Comparison of ENCODE assay signal across 19 mouse cellular contexts in the genomic region with DNA sequence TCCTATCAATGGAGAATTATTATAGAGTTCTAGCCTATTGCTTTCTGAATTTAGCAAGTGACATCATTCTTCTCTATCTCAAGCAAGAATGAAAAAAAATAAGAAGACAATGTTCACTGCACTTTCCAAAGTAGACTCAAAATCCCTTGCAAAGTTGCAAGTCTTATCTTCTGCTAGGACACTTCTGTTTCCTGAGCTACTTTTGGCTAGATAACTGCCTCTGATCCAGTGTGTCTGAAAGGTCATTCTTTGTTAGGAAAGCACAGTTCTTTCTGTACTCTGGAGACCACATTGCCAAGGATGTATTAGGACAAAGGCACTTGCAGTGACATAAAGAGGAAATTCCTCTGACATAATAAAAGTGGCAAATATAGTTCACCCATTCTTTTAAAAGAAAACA.
"Had no signal": no experiment of that assay in that cellular context is flagged by ENCODE, and none has a peak within 500 bp of the region (broad histone marks: within the 10 kb centered on the region; RNA-seq: fewer than 3 reads in every experiment).

No protein-coding gene starts in this region.

- DNase-seq: layer of hippocampus, postnatal 36 days; lung, adult 18-20 months; right cerebral cortex, adult 18-20 months; right cerebral cortex, postnatal 14 days; right cerebral cortex, postnatal 4 days; thymus, adult 18-20 months; thymus, postnatal 36 days had no signal

- H3K9ac ChIP-seq: liver, embryonic 14.5 days; lung, embryonic 15.5 days; midbrain, embryonic 12.5 days; midbrain, embryonic 15.5 days; neural tube, embryonic 12.5 days; neural tube, embryonic 15.5 days had no signal

- H3K4me3 ChIP-seq: left cerebral cortex, adult 2 months; lung, embryonic 15.5 days; midbrain, embryonic 12.5 days; midbrain, embryonic 15.5 days; neural tube, embryonic 12.5 days; neural tube, embryonic 15.5 days had no signal

- H3K4me2 ChIP-seq: liver, embryonic 11.5 days; lung, embryonic 15.5 days; midbrain, embryonic 12.5 days; midbrain, embryonic 15.5 days; neural tube, embryonic 12.5 days; neural tube, embryonic 15.5 days had no signal

- H3K4me1 ChIP-seq: lung, embryonic 15.5 days; midbrain, embryonic 12.5 days; midbrain, embryonic 15.5 days; neural tube, embryonic 12.5 days; neural tube, embryonic 15.5 days had no signal

- H3K36me3 ChIP-seq: lung, embryonic 15.5 days; midbrain, embryonic 12.5 days; midbrain, embryonic 15.5 days; neural tube, embryonic 12.5 days; neural tube, embryonic 15.5 days had no signal

- H3K27ac ChIP-seq: left cerebral cortex, adult 2 months; liver, embryonic 14.5 days; lung, embryonic 15.5 days; macrophage; midbrain, embryonic 12.5 days; midbrain, embryonic 15.5 days; neural tube, embryonic 12.5 days; neural tube, embryonic 15.5 days; stomach, postnatal 0 days had no signal

- ATAC-seq: inflammation-experienced regulatory T-cells, adult 6 months; intestine, embryonic 16.5 days; midbrain, embryonic 15.5 days had no signal

- H3K9me3 ChIP-seq: lung, embryonic 15.5 days; midbrain, embryonic 12.5 days; midbrain, embryonic 15.5 days; neural tube, embryonic 12.5 days; neural tube, embryonic 15.5 days had no signal

- H3K27me3 ChIP-seq: lung, embryonic 15.5 days; midbrain, embryonic 12.5 days; midbrain, embryonic 15.5 days; neural tube, embryonic 12.5 days; neural tube, embryonic 15.5 days had no signal
